Mouse (Mus musculus) c-Kit-positive CD71-positive TER-119-positive erythroid progenitor cells, embryonic 14.5 days (primary cell): ENCODE measurements at regions not wholly inside any gene's neighbourhood (a gene's known extent, or its start where the extent isn't known, plus 50 kb on each side); places are given as distances from the start of the nearest gene placed in this dataset.
A peak's percentile ranks its signal among the peaks of the same experiment; 100 is the strongest.

ENCODE experiments used
- DNase-seq: peaks from one replicate; pipeline ENCODE4 v3.0.0-alpha.2; 2013; ENCODE audit warnings: low spot score

- no peak for DNase-seq
These were observed 137.5 kb upstream of the Rps6ka3 start for GRCm38 (mm10) chrX:159072647-159073046.

GRCm38 (mm10) chrX:159073533-159073932 is 136.6 kb upstream of the Rps6ka3 start:
- no peak for DNase-seq

GRCm38 (mm10) chrX:159080508-159080907 is 129.6 kb upstream of the Rps6ka3 start:
- no peak for DNase-seq

GRCm38 (mm10) chrX:159110651-159111050 is 99.5 kb upstream of the Rps6ka3 start:
- peak; percentile 1 for DNase-seq

- DNase-seq: no peak
These were observed 93.9 kb upstream of the Rps6ka3 start for GRCm38 (mm10) chrX:159116210-159116609.

- DNase-seq: no peak
These were observed 69.6 kb upstream of the Rps6ka3 start for GRCm38 (mm10) chrX:159140554-159140953.

GRCm38 (mm10) chrX:159143278-159143677 is 66.8 kb upstream of the Rps6ka3 start:
- DNase-seq: no peak

- no peak for DNase-seq
These were observed 65.4 kb upstream of the Rps6ka3 start for GRCm38 (mm10) chrX:159144674-159145073.

- DNase-seq: no peak
These were observed 64.9 kb upstream of the Rps6ka3 start for GRCm38 (mm10) chrX:159145212-159145611.

GRCm38 (mm10) chrX:159155786-159156185 is 54.3 kb upstream of the Rps6ka3 start:
- DNase-seq: no peak

- DNase-seq: no peak
These were observed 53.1 kb upstream of the Rps6ka3 start for GRCm38 (mm10) chrX:159156976-159157375.

GRCm38 (mm10) chrX:159159727-159160126 is 50.4 kb upstream of the Rps6ka3 start:
- no peak for DNase-seq
